Mouse (Mus musculus) urinary bladder, adult 18-20 months (tissue): ENCODE results near the gene Syn2.

Experiments
- DNase-seq, 2 experiments: peaks; one replicate each; pipeline ENCODE4 v3.0.0; 2022; ENCODE audit warnings: low spot score in 2 of 2, mixed read lengths in 2 of 2

Syn2 gene

GRCm38 (mm10) chr6:115244222-115244621, 109.5 kb downstream of the Syn2 start:
- no peak for DNase-seq

GRCm38 (mm10) chr6:115245500-115246058, 110.9 kb downstream of the Syn2 start:
- DNase-seq, result no peak

- no peak for DNase-seq
These were observed 116.9 kb downstream of the Syn2 start for GRCm38 (mm10) chr6:115251531-115251985.

GRCm38 (mm10) chr6:115252099-115252873, 117.6 kb downstream of the Syn2 start, which contains the start of gene Timp4:
Timp4 (minus strand) TSS chr6:115252205.
- DNase-seq, result no peak

- DNase-seq, result no peak
These were observed 120.5 kb downstream of the Syn2 start for GRCm38 (mm10) chr6:115255171-115255570.

- DNase-seq, result no peak
These were observed 125.8 kb downstream of the Syn2 start for GRCm38 (mm10) chr6:115260507-115260906.

- no peak for DNase-seq
These were observed 132.1 kb downstream of the Syn2 start for GRCm38 (mm10) chr6:115266791-115267190.

- DNase-seq, result peak; percentile 59
These were observed 133.2 kb downstream of the Syn2 start for GRCm38 (mm10) chr6:115267916-115268315.

- DNase-seq, result no peak
These were observed 134.1 kb downstream of the Syn2 start for GRCm38 (mm10) chr6:115268551-115269385.

GRCm38 (mm10) chr6:115269561-115269960, 134.9 kb downstream of the Syn2 start:
- no peak for DNase-seq

GRCm38 (mm10) chr6:115270085-115270484, 135.4 kb downstream of the Syn2 start:
- no peak for DNase-seq

GRCm38 (mm10) chr6:115271326-115271725, 136.6 kb downstream of the Syn2 start:
- DNase-seq, result no peak

- DNase-seq, result peak; percentile 39 to 40
These were observed 137.2 kb downstream of the Syn2 start for GRCm38 (mm10) chr6:115271866-115272271.

- no peak for DNase-seq
These were observed 138.6 kb downstream of the Syn2 start for GRCm38 (mm10) chr6:115273346-115273745.

- DNase-seq, result no peak
These were observed 140.0 kb downstream of the Syn2 start for GRCm38 (mm10) chr6:115274705-115275104.

GRCm38 (mm10) chr6:115275116-115275815, 140.6 kb downstream of the Syn2 start:
- DNase-seq, result no peak

GRCm38 (mm10) chr6:115278086-115278485, 143.4 kb downstream of the Syn2 start:
- DNase-seq, result no peak

GRCm38 (mm10) chr6:115279639-115280038, 144.9 kb downstream of the Syn2 start:
- no peak for DNase-seq

- DNase-seq, result no peak
These were observed 149.5 kb downstream of the Syn2 start for GRCm38 (mm10) chr6:115284153-115284552.

- DNase-seq, result no peak
These were observed 151.7 kb downstream of the Syn2 start for GRCm38 (mm10) chr6:115286441-115286840.

- DNase-seq, result no peak
These were observed 153.5 kb downstream of the Syn2 start for GRCm38 (mm10) chr6:115288223-115288622.

GRCm38 (mm10) chr6:115290561-115290960, 155.9 kb downstream of the Syn2 start:
- DNase-seq, result no peak
